Mouse (Mus musculus) kidney, adult 2 months (tissue): ENCODE results near the gene Cxcr3.

Experiments used
- CTCF ChIP-seq: fragments of 200-500 bp; conservative IDR thresholded peaks from 2 replicates; pipeline ENCODE4 v1.5.1; 2011; ENCODE audit warnings: low read depth, mild to moderate bottlenecking, control low read depth, low read length, moderate library complexity, mixed read lengths; ENCODE audit not compliant: insufficient read depth, insufficient read length
- POLR2A ChIP-seq: fragments of 200-500 bp; IDR thresholded peaks from one replicate; pipeline ENCODE4 v1.6.1; 2011; ENCODE audit warnings: low read depth, low read length, control low read depth

- TF ChIP-seq CTCF (no peak), POLR2A (no peak)
Measured at GRCm38 (mm10) chrX:101733288-101733687, 781 bp downstream of the Cxcr3 start.
